Mouse (Mus musculus): ENCODE data around the gene Fuk. TPM values are rescaled to one million over a fixed set of nuclear protein-coding genes. Genes with fewer than 3 reads are reported as not detected.
A peak's percentile ranks its signal among the peaks of the same experiment; 100 is the strongest.
"Not testable (repeated sequence)": the region's sequence is repeated elsewhere in the genome, so short reads cannot be mapped to it uniquely, and the experiment has no call there.

Gene Fuk
- polyA plus RNA-seq, 1 experiment, result 21.7 TPM

DNA sequence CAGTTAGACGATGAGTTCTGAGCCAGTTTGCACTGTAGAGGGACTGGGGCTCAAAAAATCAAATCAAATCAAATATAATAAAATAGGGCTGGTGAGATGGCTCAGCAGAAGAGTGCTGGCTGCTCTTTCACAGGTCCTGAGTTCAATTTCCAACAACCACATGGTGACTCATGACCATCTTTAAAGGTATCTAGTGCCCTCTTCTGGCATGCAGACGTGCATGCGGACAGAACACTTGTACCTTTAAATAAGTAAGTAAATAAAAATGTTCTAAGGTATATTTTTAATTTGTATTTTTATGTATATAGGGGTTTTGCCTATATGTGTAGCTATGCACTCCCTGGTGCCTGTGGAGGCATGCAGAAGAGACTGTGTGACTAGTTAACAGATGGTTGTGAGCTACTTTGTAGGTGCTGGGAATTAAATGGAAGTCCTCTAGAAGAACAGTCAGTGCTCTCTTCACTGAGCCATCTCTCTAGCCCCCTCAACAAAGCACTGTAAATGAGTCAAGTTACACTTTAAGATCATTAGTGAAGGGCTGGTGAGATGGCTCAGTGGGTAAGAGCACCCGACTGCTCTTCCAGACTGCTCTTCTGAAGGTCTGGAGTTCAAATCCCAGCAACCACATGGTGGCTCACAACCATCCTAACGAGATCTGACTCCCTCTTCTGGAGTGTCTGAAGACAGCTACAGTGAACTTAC, 45.4 kb downstream of the Fuk start:
- Histone ChIP-seq H3K36me3 (ENCODE audit: control insufficient read depth, insufficient read depth, low read length) (peaks cover 73% of the 10 kb centered on the region), H3K4me1 (ENCODE audit: control insufficient read depth, insufficient read depth, insufficient read length, low read length) (no peaks in the 10 kb centered on the region), H3K27ac (ENCODE audit: insufficient read depth, low read depth, low read length) (no peak overlapping the region), H3K4me3 (ENCODE audit: low read depth, low read length) (no peak overlapping the region), H3K27me3 (ENCODE audit: control insufficient read depth, insufficient read depth, low read length) (no peaks in the 10 kb centered on the region)
- no peak for TF ChIP-seq CTCF (IDR thresholded peaks at IDR 0.05; ENCODE audit: extremely low read depth, insufficient read length, insufficient replicate concordance, low read depth, low read length)
- no peak for TF ChIP-seq POLR2A (IDR thresholded peaks at IDR 0.05; ENCODE audit: low read depth, low read length)
- WGBS, result 73% methylated on average over 5 of the region's 5 CpGs

GRCm38 (mm10) chr8:110856073-110856472, 46.2 kb downstream of the Fuk start:
- not testable (repeated sequence) for H3K27ac ChIP-seq (ENCODE audit: insufficient read depth, low read depth, low read length); H3K27me3 ChIP-seq (ENCODE audit: control insufficient read depth, insufficient read depth, low read length); H3K4me3 ChIP-seq (ENCODE audit: low read depth, low read length); H3K4me1 ChIP-seq (ENCODE audit: control insufficient read depth, insufficient read depth, insufficient read length, low read length)
- H3K36me3 ChIP-seq (ENCODE audit: control insufficient read depth, insufficient read depth, low read length), result peaks cover 79% of the 10 kb centered on the region
- WGBS, result 81% methylated on average over 4 of the region's 4 CpGs

- Histone ChIP-seq H3K27me3 (ENCODE audit: control insufficient read depth, insufficient read depth, low read length) (no peaks in the 10 kb centered on the region), H3K27ac (ENCODE audit: insufficient read depth, low read depth, low read length) (no peak overlapping the region), H3K36me3 (ENCODE audit: control insufficient read depth, insufficient read depth, low read length) (peaks cover 53% of the 10 kb centered on the region), H3K4me1 (ENCODE audit: control insufficient read depth, insufficient read depth, insufficient read length, low read length) (no peaks in the 10 kb centered on the region; the same call in 1 of the 2 replicates), H3K4me3 (ENCODE audit: low read depth, low read length) (no peak overlapping the region)
- TF ChIP-seq POLR2A (IDR thresholded peaks at IDR 0.05; ENCODE audit: low read depth, low read length) (no peak), CTCF (IDR thresholded peaks at IDR 0.05; ENCODE audit: extremely low read depth, insufficient read length, insufficient replicate concordance, low read depth, low read length) (no peak)
- 87% methylated on average over 10 of the region's 10 CpGs for WGBS
Observed at GRCm38 (mm10) chr8:110851186-110851585, 51.1 kb downstream of the Fuk start.

- Histone ChIP-seq H3K4me1 (ENCODE audit: control insufficient read depth, insufficient read depth, insufficient read length, low read length) (no peaks in the 10 kb centered on the region; the same call in 1 of the 2 replicates), H3K4me3 (ENCODE audit: low read depth, low read length) (no peak overlapping the region), H3K27me3 (ENCODE audit: control insufficient read depth, insufficient read depth, low read length) (no peaks in the 10 kb centered on the region), H3K27ac (ENCODE audit: insufficient read depth, low read depth, low read length) (no peak overlapping the region; the same call in 1 of the 2 replicates), H3K36me3 (ENCODE audit: control insufficient read depth, insufficient read depth, low read length) (peaks cover 39% of the 10 kb centered on the region)
- 35% methylated on average over 14 of the region's 14 CpGs for WGBS
- TF ChIP-seq CTCF (IDR thresholded peaks at IDR 0.05; ENCODE audit: extremely low read depth, insufficient read length, insufficient replicate concordance, low read depth, low read length), result no peak
- TF ChIP-seq POLR2A (IDR thresholded peaks at IDR 0.05; ENCODE audit: low read depth, low read length), result no peak
Observed at GRCm38 (mm10) chr8:110847645-110848495, 54.4 kb downstream of the Fuk start.

- H3K27me3 ChIP-seq (ENCODE audit: control insufficient read depth, insufficient read depth, low read length), result no peaks in the 10 kb centered on the region
- H3K4me3 ChIP-seq (ENCODE audit: low read depth, low read length), result peak overlapping the region; percentile 100
- 1% methylated on average over 13 of the region's 13 CpGs for WGBS
- H3K36me3 ChIP-seq (ENCODE audit: control insufficient read depth, insufficient read depth, low read length), result peaks cover 40% of the 10 kb centered on the region
- TF ChIP-seq CTCF (IDR thresholded peaks at IDR 0.05; ENCODE audit: extremely low read depth, insufficient read length, insufficient replicate concordance, low read depth, low read length), result no peak
- TF ChIP-seq POLR2A (IDR thresholded peaks at IDR 0.05; ENCODE audit: low read depth, low read length), result no peak
- H3K4me1 ChIP-seq (ENCODE audit: control insufficient read depth, insufficient read depth, insufficient read length, low read length), result no peaks in the 10 kb centered on the region; the same call in 1 of the 2 replicates
- H3K27ac ChIP-seq (ENCODE audit: insufficient read depth, low read depth, low read length), result peak overlapping the region; percentile 69
Observed at GRCm38 (mm10) chr8:110847171-110847549, 55.1 kb downstream of the Fuk start.

DNA sequence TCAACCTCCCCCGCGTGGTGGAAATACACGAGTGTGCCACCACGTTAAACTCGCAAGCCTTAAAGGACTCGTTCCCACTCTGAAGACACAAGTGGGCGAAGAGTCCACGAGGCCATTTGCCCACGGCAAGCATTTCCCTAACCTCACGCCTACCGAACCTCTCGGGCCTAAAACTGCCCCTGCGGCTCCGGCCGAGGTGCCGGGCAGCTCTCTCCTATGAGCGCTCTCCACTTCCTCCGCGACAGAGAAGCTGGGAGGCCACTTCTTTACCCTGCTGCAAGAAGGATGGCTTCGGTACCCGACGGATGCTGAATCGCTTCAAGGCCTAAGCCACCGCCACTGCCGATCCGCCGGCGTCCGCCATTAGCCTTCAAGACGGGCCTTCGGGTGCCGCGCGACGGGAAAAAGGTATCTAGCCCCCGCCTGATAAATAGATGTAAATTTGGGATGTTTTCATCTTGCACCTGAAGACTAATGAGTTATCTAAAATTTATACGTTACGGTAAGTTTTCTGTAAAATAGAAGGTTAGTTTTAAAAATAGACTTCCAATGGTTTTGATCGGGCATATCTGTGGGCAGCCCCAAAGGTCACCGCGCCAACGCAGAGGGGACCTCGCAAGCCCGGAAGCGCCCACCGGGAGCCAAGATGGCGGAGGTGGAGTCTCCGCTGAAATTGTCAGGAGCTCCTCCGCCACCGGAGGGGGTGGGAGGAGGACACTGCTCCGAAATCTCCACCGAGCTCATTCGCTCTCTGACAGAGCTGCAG, 55.7 kb downstream of the Fuk start, which contains the start of the genes Cog4 and Sf3b3:
Cog4 (plus strand) TSS at position 196 of the 766 bp plus-strand sequence.
Sf3b3 (minus strand) TSS at position 383 of the 766 bp plus-strand sequence.
- Histone ChIP-seq H3K27me3 (ENCODE audit: control insufficient read depth, insufficient read depth, low read length) (no peaks in the 10 kb centered on the region), H3K4me1 (ENCODE audit: control insufficient read depth, insufficient read depth, insufficient read length, low read length) (no peaks in the 10 kb centered on the region; the same call in 1 of the 2 replicates), H3K27ac (ENCODE audit: insufficient read depth, low read depth, low read length) (peak within 1 kb of the TSS; percentile 69), H3K4me3 (ENCODE audit: low read depth, low read length) (peak within 1 kb of the TSS; percentile 100), H3K36me3 (ENCODE audit: control insufficient read depth, insufficient read depth, low read length) (peaks cover 41% of the 10 kb centered on the region)
- WGBS, result under 1% methylated on average over 53 of the region's 53 CpGs
- TF ChIP-seq CTCF (IDR thresholded peaks at IDR 0.05; ENCODE audit: extremely low read depth, insufficient read length, insufficient replicate concordance, low read depth, low read length) (no peak), POLR2A (IDR thresholded peaks at IDR 0.05; ENCODE audit: low read depth, low read length) (peak; percentile 87)
